In the genomic region with DNA sequence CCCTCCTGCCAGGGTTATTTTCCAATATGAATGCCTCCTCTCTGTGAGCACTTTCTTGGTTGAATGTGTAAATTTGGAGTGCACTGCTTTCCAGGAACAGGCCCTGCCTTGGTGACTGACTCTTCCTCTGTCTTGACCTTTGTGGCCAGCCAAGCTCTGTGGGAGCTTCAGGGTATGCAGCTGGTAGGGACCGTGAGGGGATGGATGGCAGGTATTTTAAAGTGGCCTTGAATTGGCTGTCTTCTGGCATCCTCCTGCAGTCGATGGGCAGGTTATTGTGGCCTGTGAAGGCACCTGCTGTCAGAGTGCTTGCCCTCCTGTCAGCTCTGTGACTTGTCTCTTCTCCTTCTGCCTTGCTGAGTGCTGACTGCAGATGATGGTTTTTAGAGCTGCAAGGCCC, we compare ENCODE assay signal across 16 mouse cellular contexts. TPM values are rescaled to one million over a fixed set of nuclear protein-coding genes. Genes with fewer than 3 reads are reported as not detected.
DNase-seq lines count a peak whose midpoint lies in the region; ATAC-seq and TF ChIP-seq lines count a peak whose summit lies in the region.
"Had no signal": no experiment of that assay in that cellular context is flagged by ENCODE, and none has a peak within 500 bp of the region (broad histone marks: within the 10 kb centered on the region; RNA-seq: fewer than 3 reads in every experiment).

No protein-coding gene starts in this region.

- H3K27ac ChIP-seq in forebrain, embryonic 10.5 days, result peak overlapping the region; percentile 42; the same call in 1 of the 2 replicates
- H3K27ac ChIP-seq in forebrain, embryonic 13.5 days, result no peak overlapping the region
- H3K27ac ChIP-seq in kidney, embryonic 15.5 days, result 0 out of 2 replicates have a peak overlapping the region, but pooled peaks have one; percentile 3
- H3K27ac ChIP-seq in embryonic facial prominence, embryonic 13.5 days, result peak overlapping the region; percentile 83; the same call in 1 of the 2 replicates
- H3K27ac ChIP-seq: midbrain, embryonic 15.5 days had no signal

- no peak for TF ChIP-seq CTCF in E14TG2a.4 (conservative IDR thresholded peaks at IDR 0.05; ENCODE audit: low read length)

- H3K9me3 ChIP-seq in forebrain, embryonic 10.5 days, result no peaks in the 10 kb centered on the region
- H3K9me3 ChIP-seq in forebrain, embryonic 13.5 days (replicated peaks), result no peaks in the 10 kb centered on the region
- H3K9me3 ChIP-seq in kidney, embryonic 15.5 days (replicated peaks), result no peaks in the 10 kb centered on the region
- no peaks in the 10 kb centered on the region for H3K9me3 ChIP-seq in E14TG2a.4 (ENCODE audit: low read length)
- no peaks in the 10 kb centered on the region for H3K9me3 ChIP-seq in embryonic facial prominence, embryonic 13.5 days
- H3K9me3 ChIP-seq: midbrain, embryonic 15.5 days had no signal

- peaks cover 80% of the 10 kb centered on the region for H3K4me1 ChIP-seq in forebrain, embryonic 10.5 days
- H3K4me1 ChIP-seq in forebrain, embryonic 13.5 days, result peaks cover 43% of the 10 kb centered on the region
- peaks cover 67% of the 10 kb centered on the region for H3K4me1 ChIP-seq in kidney, embryonic 15.5 days
- H3K4me1 ChIP-seq in E14TG2a.4 (replicated peaks; ENCODE audit: low read depth, low read length), result peaks cover 96% of the 10 kb centered on the region
- H3K4me1 ChIP-seq in embryonic facial prominence, embryonic 13.5 days, result peaks cover 83% of the 10 kb centered on the region

- ATAC-seq in forebrain, embryonic 13.5 days, result no peak
- ATAC-seq in kidney, embryonic 15.5 days (replicated peaks; ENCODE audit: low FRiP score), result no peak
- ATAC-seq in embryonic facial prominence, embryonic 13.5 days (ENCODE audit: insufficient number of reproducible peaks, insufficient read depth, low FRiP score, low TSS enrichment, low read depth), result no peak
- ATAC-seq: midbrain, embryonic 15.5 days had no signal

- H3K4me2 ChIP-seq in forebrain, embryonic 13.5 days, result no peak overlapping the region
- no peak overlapping the region for H3K4me2 ChIP-seq in kidney, embryonic 15.5 days
- H3K4me2 ChIP-seq in embryonic facial prominence, embryonic 13.5 days, result no peak overlapping the region
- H3K4me2 ChIP-seq: liver, embryonic 11.5 days; midbrain, embryonic 15.5 days had no signal

- H3K9ac ChIP-seq in forebrain, embryonic 13.5 days, result no peak overlapping the region
- H3K9ac ChIP-seq in kidney, embryonic 15.5 days, result no peak overlapping the region
- no peak overlapping the region for H3K9ac ChIP-seq in embryonic facial prominence, embryonic 13.5 days
- H3K9ac ChIP-seq: midbrain, embryonic 15.5 days had no signal

- WGBS in forebrain, embryonic 10.5 days, result 23% methylated on average over 2 of the region's 2 CpGs
- WGBS in forebrain, embryonic 13.5 days, result 30% methylated on average over 2 of the region's 2 CpGs
- WGBS in kidney, embryonic 15.5 days, result 30% methylated on average over 2 of the region's 2 CpGs
- WGBS in embryonic facial prominence, embryonic 13.5 days, result 18% methylated on average over 2 of the region's 2 CpGs

- H3K27me3 ChIP-seq in forebrain, embryonic 10.5 days (ENCODE audit: poor library complexity, severe bottlenecking), result no peaks in the 10 kb centered on the region
- no peaks in the 10 kb centered on the region for H3K27me3 ChIP-seq in forebrain, embryonic 13.5 days
- H3K27me3 ChIP-seq in kidney, embryonic 15.5 days, result no peaks in the 10 kb centered on the region
- H3K27me3 ChIP-seq in E14TG2a.4 (ENCODE audit: insufficient read depth, low read length), result no peaks in the 10 kb centered on the region
- no peaks in the 10 kb centered on the region for H3K27me3 ChIP-seq in embryonic facial prominence, embryonic 13.5 days
- H3K27me3 ChIP-seq: CH12.LX; midbrain, embryonic 15.5 days had no signal

- H3K4me3 ChIP-seq in forebrain, embryonic 10.5 days, result no peak overlapping the region
- H3K4me3 ChIP-seq in forebrain, embryonic 13.5 days, result no peak overlapping the region
- no peak overlapping the region for H3K4me3 ChIP-seq in kidney, embryonic 15.5 days (replicated peaks)
- peak overlapping the region; percentile 69 for H3K4me3 ChIP-seq in E14TG2a.4 (replicated peaks; ENCODE audit: low read length)
- no peak overlapping the region for H3K4me3 ChIP-seq in embryonic facial prominence, embryonic 13.5 days
- H3K4me3 ChIP-seq: midbrain, embryonic 15.5 days had no signal

- no peak for DNase-seq in forebrain, embryonic 10.5 days (ENCODE audit: extremely low spot score, low spot score)
- DNase-seq in kidney, postnatal 36 days, result no peak
- no peak for DNase-seq in urinary bladder, postnatal 36 days (ENCODE audit: low spot score in 2 of 2)
- no peak for DNase-seq in adrenal gland, postnatal 36 days
- DNase-seq: adrenal gland, adult 8-10 months; gastrocnemius, postnatal 14 days; lung, postnatal 4 days; right cerebral cortex, postnatal 14 days; thymus, postnatal 4 days had no signal

- no peaks in the 10 kb centered on the region for H3K36me3 ChIP-seq in forebrain, embryonic 10.5 days (replicated peaks)
- no peaks in the 10 kb centered on the region for H3K36me3 ChIP-seq in forebrain, embryonic 13.5 days (ENCODE audit: poor library complexity, severe bottlenecking)
- H3K36me3 ChIP-seq in kidney, embryonic 15.5 days, result no peaks in the 10 kb centered on the region
- 0 out of 2 replicates have a peak, but pooled peaks cover 4% of the 10 kb centered on the region for H3K36me3 ChIP-seq in E14TG2a.4 (ENCODE audit: insufficient read depth, low read length)
- no peaks in the 10 kb centered on the region for H3K36me3 ChIP-seq in embryonic facial prominence, embryonic 13.5 days
- H3K36me3 ChIP-seq: midbrain, embryonic 15.5 days had no signal

RNA-seq across cellular contexts. Expression of a gene that starts 33.3 kb away (rescaled TPM):
- 24.3 and 25.4 TPM in 2 replicates for polyA plus RNA-seq in forebrain, embryonic 10.5 days (2016; fragmentation: Nextera tagmentation; extraction: Ambion mirVana)
- 39.7 and 42.2 TPM in 2 replicates for polyA plus RNA-seq in forebrain, embryonic 13.5 days (2015; fragmentation: Nextera tagmentation; extraction: Ambion mirVana)
- 24.3 and 25.4 TPM in 2 replicates for polyA plus RNA-seq in kidney, embryonic 15.5 days (2015; fragmentation: Nextera tagmentation; extraction: Ambion mirVana)
- polyA plus RNA-seq in embryonic facial prominence, embryonic 13.5 days (2015; fragmentation: Nextera tagmentation; extraction: Ambion mirVana), result 95.5 and 104 TPM in 2 replicates
- total RNA-seq in adrenal gland, postnatal 36 days (2021), result 1 to 10 TPM; 5.2 to 6.7 TPM
